Mouse (Mus musculus) testis, adult 2 months (tissue): ENCODE results near the gene Large1.

Experiments
- CTCF ChIP-seq: fragments of 200-500 bp; IDR thresholded peaks from 2 replicates; pipeline ENCODE4 v1.5.1; 2012; ENCODE audit warnings: low read depth, mild to moderate bottlenecking, inconsistent platforms, low read length, moderate library complexity; ENCODE audit not compliant: control insufficient read depth, insufficient read depth, insufficient replicate concordance
- POLR2A ChIP-seq: fragments of 200-500 bp; IDR thresholded peaks from 2 replicates; pipeline ENCODE4 v1.6.1; 2012; ENCODE audit warnings: low read depth, mild to moderate bottlenecking, inconsistent platforms, low read length, moderate library complexity; ENCODE audit not compliant: control insufficient read depth

DNA sequence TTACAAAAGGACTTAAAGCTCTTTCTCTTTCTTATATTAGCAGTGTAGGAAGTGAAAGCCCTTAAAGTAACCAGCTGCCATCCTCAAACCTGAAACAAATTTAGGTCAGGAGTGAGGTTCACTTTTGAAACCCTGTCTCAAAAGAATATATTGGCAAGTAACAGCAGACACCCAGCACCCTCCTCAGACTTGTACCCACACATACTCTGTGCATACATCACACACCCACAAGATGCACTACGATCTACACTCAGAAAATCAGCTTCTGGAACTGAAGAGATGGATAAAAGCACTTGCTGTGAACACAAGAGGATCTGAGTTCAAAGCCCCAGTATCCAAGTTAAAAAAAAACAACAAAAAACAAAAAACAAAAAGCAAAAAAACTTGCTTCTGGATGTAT lies 119.1 kb downstream of the Large1 start:
- TF ChIP-seq CTCF (no peak), POLR2A (no peak)
